Mouse (Mus musculus): ENCODE results near the gene Tmem108. TPM values are rescaled to one million over a fixed set of nuclear protein-coding genes. Genes with fewer than 3 reads are reported as not detected.

Tmem108 gene
- 1 to 10 TPM in 1 of 2 experiments, under 1 TPM in 1; 0.51 to 3.3 TPM for polyA plus RNA-seq (2017; shearing (Covaris generic))

GRCm38 (mm10) chr9:103761647-103762084 lies at the start of gene Tmem108:
TSS of gene Tmem108 (minus strand) at chr9:103761837.

DNA sequence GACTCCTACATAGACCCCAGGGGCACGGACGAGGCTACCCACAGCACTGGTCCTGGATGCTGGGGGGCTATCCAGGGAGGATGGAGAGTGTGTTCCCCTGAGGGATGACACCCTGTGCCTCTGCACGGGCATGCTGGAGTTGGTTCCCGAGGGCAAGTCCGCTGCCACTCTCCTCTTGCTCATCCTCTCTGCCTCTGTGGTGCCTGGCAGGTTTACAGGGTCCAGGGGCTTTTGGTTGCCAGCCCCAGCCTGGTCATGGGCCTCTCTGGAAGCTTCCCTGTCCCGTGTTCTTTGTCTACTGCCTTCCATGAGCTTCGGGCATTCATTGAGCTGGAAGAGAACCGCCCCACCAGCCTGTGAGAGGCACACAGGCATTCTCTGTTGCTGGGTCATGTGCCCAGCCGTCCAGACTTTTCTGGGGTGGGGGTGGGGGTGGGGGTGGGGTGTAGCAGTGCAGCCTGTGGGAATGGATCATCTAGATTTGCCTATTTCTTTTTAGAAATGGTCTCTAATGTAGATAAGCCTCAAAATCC lies 281.5 kb downstream of the Tmem108 start, which contains the start of gene Bfsp2:
TSS of gene Bfsp2 (minus strand) at position 377 of the 533 bp plus-strand sequence.

Other genes starting within 250 kb of the Tmem108 start
- 1 to 10 TPM; 1.4 to 2.1 TPM for gene Nphp3, start 240.7 kb upstream of the Tmem108 start, polyA plus RNA-seq (2017; shearing (Covaris generic))